Mouse (Mus musculus): ENCODE measurements around the gene Arvcf.

- TF ChIP-seq CTCF (IDR thresholded peaks at IDR 0.05; ENCODE audit: borderline replicate concordance, control insufficient read depth, extremely low read depth, insufficient read depth, low read length, poor library complexity) (no peak), POLR2A (IDR thresholded peaks at IDR 0.05; ENCODE audit: control insufficient read depth, extremely low read depth, insufficient read depth, low read length, poor library complexity) (no peak)
These were observed 35.8 kb downstream of the Arvcf start for GRCm38 (mm10) chr16:18383756-18384155.
